Mouse (Mus musculus) heart, embryonic 15.5 days (tissue): ENCODE measurements at regions not wholly inside any gene's neighbourhood (a gene's known extent, or its start where the extent isn't known, plus 50 kb on each side); places are given as distances from the start of the nearest gene placed in this dataset.
A peak's percentile ranks its signal among the peaks of the same experiment; 100 is the strongest.

ENCODE experiments used
- ATAC-seq: fragments of 200-750 bp; cut with Nextera tagmentation; replicated peaks from 2 replicates; pipeline ENCODE4 v1.8.0; 2017; ENCODE audit warnings: low read depth, moderate TSS enrichment; ENCODE audit not compliant: insufficient number of reproducible peaks, insufficient read depth, low FRiP score
- H3K27ac ChIP-seq: fragments of 300-500 bp; sonication (generic); 2 replicates; pipeline ENCODE4 v1.5.1; 2015; ENCODE audit warnings: mild to moderate bottlenecking, inconsistent platforms
- H3K27me3 ChIP-seq: fragments of 300-500 bp; sonication (generic); 2 replicates; pipeline ENCODE4 v1.6.1; 2015; ENCODE audit warnings: inconsistent platforms
- H3K36me3 ChIP-seq: fragments of 300-500 bp; sonication (generic); 2 replicates; pipeline ENCODE4 v1.6.1; 2015; ENCODE audit warnings: mild to moderate bottlenecking, inconsistent platforms
- H3K4me1 ChIP-seq: fragments of 300-500 bp; sonication (generic); replicated peaks from 2 replicates; pipeline ENCODE4 v1.6.1; 2015; ENCODE audit warnings: inconsistent platforms
- H3K4me2 ChIP-seq: fragments of 300-500 bp; sonication (generic); 2 replicates; pipeline ENCODE4 v1.6.1; 2015; ENCODE audit warnings: inconsistent platforms, mild to moderate bottlenecking, moderate library complexity
- H3K4me3 ChIP-seq: fragments of 300-500 bp; sonication (generic); 2 replicates; pipeline ENCODE4 v1.5.1; 2015; ENCODE audit warnings: mild to moderate bottlenecking, inconsistent platforms
- H3K9ac ChIP-seq: fragments of 300-500 bp; sonication (generic); 2 replicates; pipeline ENCODE4 v1.6.1; 2015; ENCODE audit warnings: mild to moderate bottlenecking, inconsistent platforms
- H3K9me3 ChIP-seq: fragments of 300-500 bp; sonication (generic); replicated peaks from 2 replicates; pipeline ENCODE4 v1.6.1; 2016; ENCODE audit warnings: inconsistent platforms
- WGBS: fragments of 180-500 bp; shearing (Covaris S2); methylation state at CpG from one replicate; pipeline ENCODE4 v1.1.7; 2015; ENCODE audit warnings: mixed read lengths; 5-methylcytosine and 5-hydroxymethylcytosine counted together

GRCm38 (mm10) chr16:42676406-42677075, 199.1 kb upstream of the Zbtb20 start:
- Histone ChIP-seq H3K36me3 (no peaks in the 10 kb centered on the region), H3K9me3 (no peaks in the 10 kb centered on the region), H3K4me2 (no peak overlapping the region), H3K9ac (no peak overlapping the region), H3K27me3 (no peaks in the 10 kb centered on the region), H3K27ac (peak overlapping the region; percentile 80), H3K4me1 (no peaks in the 10 kb centered on the region), H3K4me3 (no peak overlapping the region)
- ATAC-seq: peak; percentile 80
- WGBS: 59% methylated on average over 5 of the region's 5 CpGs

GRCm38 (mm10) chr16:42675031-42675430, 200.7 kb upstream of the Zbtb20 start:
- ATAC-seq: no peak
- no peak overlapping the region for H3K27ac ChIP-seq
- 78% methylated on average over 3 of the region's 3 CpGs for WGBS
- H3K4me3 ChIP-seq: no peak overlapping the region
- no peaks in the 10 kb centered on the region for H3K4me1 ChIP-seq
- H3K4me2 ChIP-seq: no peak overlapping the region
- no peaks in the 10 kb centered on the region for H3K27me3 ChIP-seq
- no peaks in the 10 kb centered on the region for H3K36me3 ChIP-seq
- no peaks in the 10 kb centered on the region for H3K9me3 ChIP-seq
- H3K9ac ChIP-seq: no peak overlapping the region

GRCm38 (mm10) chr16:42666601-42667000, 209.1 kb upstream of the Zbtb20 start:
- Histone ChIP-seq H3K27me3 (no peaks in the 10 kb centered on the region), H3K9me3 (no peaks in the 10 kb centered on the region), H3K4me2 (no peak overlapping the region), H3K4me1 (no peaks in the 10 kb centered on the region), H3K36me3 (no peaks in the 10 kb centered on the region), H3K9ac (no peak overlapping the region), H3K27ac (no peak overlapping the region), H3K4me3 (no peak overlapping the region)
- no peak for ATAC-seq
- 74% methylated on average over 3 of the region's 3 CpGs for WGBS

GRCm38 (mm10) chr16:42651904-42652732, 223.6 kb upstream of the Zbtb20 start:
- no peaks in the 10 kb centered on the region for H3K27me3 ChIP-seq
- H3K4me1 ChIP-seq: no peaks in the 10 kb centered on the region
- H3K4me2 ChIP-seq: no peak overlapping the region
- H3K9ac ChIP-seq: no peak overlapping the region
- 0 out of 2 replicates have a peak, but pooled peaks cover 6% of the 10 kb centered on the region for H3K9me3 ChIP-seq
- WGBS: 80% methylated on average over 10 of the region's 10 CpGs
- H3K4me3 ChIP-seq: no peak overlapping the region
- H3K36me3 ChIP-seq: no peaks in the 10 kb centered on the region
- no peak overlapping the region for H3K27ac ChIP-seq
- ATAC-seq: no peak

- Histone ChIP-seq H3K9ac (no peak overlapping the region), H3K4me1 (no peaks in the 10 kb centered on the region), H3K27me3 (no peaks in the 10 kb centered on the region), H3K4me2 (no peak overlapping the region), H3K36me3 (no peaks in the 10 kb centered on the region), H3K27ac (no peak overlapping the region), H3K4me3 (no peak overlapping the region), H3K9me3 (0 out of 2 replicates have a peak, but pooled peaks cover 6% of the 10 kb centered on the region)
- 81% methylated on average over 5 of the region's 5 CpGs for WGBS
- ATAC-seq: no peak
Measured at GRCm38 (mm10) chr16:42649767-42650166, 225.9 kb upstream of the Zbtb20 start.

- Histone ChIP-seq H3K4me2 (no peak overlapping the region), H3K36me3 (no peaks in the 10 kb centered on the region), H3K27me3 (no peaks in the 10 kb centered on the region), H3K9me3 (0 out of 2 replicates have a peak, but pooled peaks cover under 1% of the 10 kb centered on the region), H3K27ac (no peak overlapping the region), H3K4me3 (no peak overlapping the region), H3K9ac (no peak overlapping the region), H3K4me1 (no peaks in the 10 kb centered on the region)
- ATAC-seq: no peak
- 91% methylated on average over 5 of the region's 5 CpGs for WGBS
Measured at GRCm38 (mm10) chr16:42648531-42649142, 227.0 kb upstream of the Zbtb20 start.

GRCm38 (mm10) chr16:42647762-42648161, 227.9 kb upstream of the Zbtb20 start:
- no peak overlapping the region for H3K4me3 ChIP-seq
- no peaks in the 10 kb centered on the region for H3K27me3 ChIP-seq
- no peaks in the 10 kb centered on the region for H3K4me1 ChIP-seq
- no peak overlapping the region for H3K27ac ChIP-seq
- no peak overlapping the region for H3K4me2 ChIP-seq
- no peaks in the 10 kb centered on the region for H3K36me3 ChIP-seq
- no peaks in the 10 kb centered on the region for H3K9me3 ChIP-seq
- WGBS: 93% methylated on average over 5 of the region's 5 CpGs
- ATAC-seq: no peak
- no peak overlapping the region for H3K9ac ChIP-seq

GRCm38 (mm10) chr16:42635766-42636165, 239.9 kb upstream of the Zbtb20 start:
- H3K9ac ChIP-seq: no peak overlapping the region
- no peak overlapping the region for H3K27ac ChIP-seq
- H3K4me2 ChIP-seq: no peak overlapping the region
- no peaks in the 10 kb centered on the region for H3K27me3 ChIP-seq
- no peaks in the 10 kb centered on the region for H3K36me3 ChIP-seq
- no peak for ATAC-seq
- H3K4me3 ChIP-seq: no peak overlapping the region
- no peaks in the 10 kb centered on the region for H3K9me3 ChIP-seq
- WGBS: 62% methylated on average over 3 of the region's 3 CpGs
- no peaks in the 10 kb centered on the region for H3K4me1 ChIP-seq

GRCm38 (mm10) chr16:42627675-42628074, 248.0 kb upstream of the Zbtb20 start:
- no peaks in the 10 kb centered on the region for H3K27me3 ChIP-seq
- H3K9me3 ChIP-seq: no peaks in the 10 kb centered on the region
- H3K36me3 ChIP-seq: no peaks in the 10 kb centered on the region
- no peak for ATAC-seq
- H3K9ac ChIP-seq: no peak overlapping the region
- no peak overlapping the region for H3K4me3 ChIP-seq
- H3K27ac ChIP-seq: no peak overlapping the region
- H3K4me1 ChIP-seq: no peaks in the 10 kb centered on the region
- H3K4me2 ChIP-seq: no peak overlapping the region
- WGBS: 70% methylated on average over 3 of the region's 3 CpGs

GRCm38 (mm10) chr16:42615920-42616319, 259.8 kb upstream of the Zbtb20 start:
- Histone ChIP-seq H3K27me3 (no peaks in the 10 kb centered on the region), H3K4me3 (no peak overlapping the region), H3K9ac (no peak overlapping the region), H3K27ac (no peak overlapping the region), H3K4me2 (no peak overlapping the region), H3K36me3 (no peaks in the 10 kb centered on the region), H3K4me1 (no peaks in the 10 kb centered on the region), H3K9me3 (no peaks in the 10 kb centered on the region)
- 43% methylated on average over 3 of the region's 3 CpGs for WGBS
- ATAC-seq: no peak

- H3K9ac ChIP-seq: no peak overlapping the region
- ATAC-seq: no peak
- H3K27me3 ChIP-seq: no peaks in the 10 kb centered on the region
- 72% methylated on average over 2 of the region's 2 CpGs for WGBS
- no peaks in the 10 kb centered on the region for H3K9me3 ChIP-seq
- H3K4me3 ChIP-seq: no peak overlapping the region
- H3K4me2 ChIP-seq: no peak overlapping the region
- no peaks in the 10 kb centered on the region for H3K36me3 ChIP-seq
- no peaks in the 10 kb centered on the region for H3K4me1 ChIP-seq
- no peak overlapping the region for H3K27ac ChIP-seq
Measured at GRCm38 (mm10) chr16:42612011-42612410, 263.7 kb upstream of the Zbtb20 start.
